Mouse (Mus musculus): Measurements from ENCODE around the gene Rora. TPM values are rescaled to one million over a fixed set of nuclear protein-coding genes. Genes with fewer than 3 reads are reported as not detected.
A peak's percentile ranks its signal among the peaks of the same experiment; 100 is the strongest.

The Rora gene
- polyA plus RNA-seq, 1 experiment from 2014 or later: 4.4 TPM

DNA sequence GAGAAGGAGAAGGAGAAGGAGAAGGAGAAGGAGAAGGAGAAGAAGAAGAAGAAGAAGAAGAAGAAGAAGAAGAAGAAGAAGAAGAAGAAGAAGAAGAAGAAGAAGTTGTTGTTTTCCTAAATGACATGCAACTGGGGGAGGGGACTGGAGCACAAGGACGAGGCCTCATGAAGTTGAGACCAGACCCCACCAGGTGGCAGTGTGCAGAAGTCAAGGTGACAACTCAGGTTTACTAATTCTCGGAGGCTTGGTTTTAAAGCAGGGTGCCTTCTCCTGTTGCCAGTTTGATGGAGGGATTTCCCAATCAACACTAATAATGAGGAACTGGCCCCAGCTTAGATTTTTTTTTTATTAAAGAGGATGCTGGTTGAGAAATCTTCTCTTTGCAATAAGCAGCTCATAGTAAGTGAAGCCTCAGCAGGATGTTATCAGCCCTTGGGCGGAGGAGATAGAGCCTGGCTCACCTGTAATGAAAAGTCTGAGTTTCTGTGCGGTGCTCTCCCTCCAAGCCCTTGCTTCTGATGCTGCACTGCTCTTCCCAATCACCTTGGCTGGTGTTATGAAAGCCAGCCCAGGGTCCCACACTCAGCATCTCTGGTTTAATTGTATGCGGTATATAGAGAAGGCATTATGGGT is 303.5 kb downstream of the Rora start:
- no peak overlapping the region for H3K4me3 ChIP-seq (ENCODE audit: low read depth, low read length)
- H3K4me1 ChIP-seq (replicated peaks; ENCODE audit: control insufficient read depth, insufficient read depth, low read length): no peaks in the 10 kb centered on the region
- no peak overlapping the region for H3K27ac ChIP-seq (ENCODE audit: low read depth)
- ATAC-seq (replicated peaks; ENCODE audit: low FRiP score, low TSS enrichment, low read depth) (no peak), DNase-seq (ENCODE audit: low spot score) (peak; percentile 61)
- no peaks in the 10 kb centered on the region for H3K27me3 ChIP-seq (replicated peaks; ENCODE audit: control insufficient read depth, insufficient read depth, low read length)
- H3K9ac ChIP-seq (ENCODE audit: low read length): no peak overlapping the region
- no peak overlapping the region for H3K4me2 ChIP-seq (ENCODE audit: low read length)
- WGBS: 62% methylated on average over 5 of the region's 5 CpGs
- H3K9me3 ChIP-seq (ENCODE audit: control insufficient read depth, low read length): no peaks in the 10 kb centered on the region
- H3K36me3 ChIP-seq (ENCODE audit: control insufficient read depth, insufficient read depth, low read length): no peaks in the 10 kb centered on the region

DNA sequence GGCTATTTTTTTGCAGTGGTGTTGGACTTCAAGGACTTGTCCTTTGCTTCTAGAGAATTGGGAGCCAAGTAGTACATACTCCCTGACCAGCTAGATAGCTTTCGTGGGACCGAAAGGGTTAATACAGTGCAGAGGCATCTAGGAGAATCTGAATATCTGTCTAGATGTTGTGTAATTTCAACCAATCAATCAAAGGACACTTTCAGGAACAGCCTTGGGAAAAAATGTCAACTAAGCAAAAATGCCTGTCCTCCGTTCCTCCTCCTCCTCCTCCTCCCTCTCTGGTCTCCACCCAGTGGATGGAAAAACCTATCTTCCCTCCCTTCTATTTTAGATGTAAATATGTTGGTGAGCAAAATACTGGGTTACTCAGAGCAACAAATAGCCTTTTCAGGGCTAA is 304.2 kb downstream of the Rora start:
- no peaks in the 10 kb centered on the region for H3K9me3 ChIP-seq (ENCODE audit: control insufficient read depth, low read length)
- H3K36me3 ChIP-seq (ENCODE audit: control insufficient read depth, insufficient read depth, low read length): no peaks in the 10 kb centered on the region
- H3K27me3 ChIP-seq (replicated peaks; ENCODE audit: control insufficient read depth, insufficient read depth, low read length): no peaks in the 10 kb centered on the region
- no peak overlapping the region for H3K9ac ChIP-seq (ENCODE audit: low read length)
- no peak overlapping the region for H3K27ac ChIP-seq (ENCODE audit: low read depth)
- DNase-seq (ENCODE audit: low spot score) (no peak), ATAC-seq (replicated peaks; ENCODE audit: low FRiP score, low TSS enrichment, low read depth) (no peak)
- WGBS: 86% methylated on average over 3 of the region's 3 CpGs
- no peaks in the 10 kb centered on the region for H3K4me1 ChIP-seq (replicated peaks; ENCODE audit: control insufficient read depth, insufficient read depth, low read length)
- no peak overlapping the region for H3K4me2 ChIP-seq (ENCODE audit: low read length)
- H3K4me3 ChIP-seq (ENCODE audit: low read depth, low read length): no peak overlapping the region

DNA sequence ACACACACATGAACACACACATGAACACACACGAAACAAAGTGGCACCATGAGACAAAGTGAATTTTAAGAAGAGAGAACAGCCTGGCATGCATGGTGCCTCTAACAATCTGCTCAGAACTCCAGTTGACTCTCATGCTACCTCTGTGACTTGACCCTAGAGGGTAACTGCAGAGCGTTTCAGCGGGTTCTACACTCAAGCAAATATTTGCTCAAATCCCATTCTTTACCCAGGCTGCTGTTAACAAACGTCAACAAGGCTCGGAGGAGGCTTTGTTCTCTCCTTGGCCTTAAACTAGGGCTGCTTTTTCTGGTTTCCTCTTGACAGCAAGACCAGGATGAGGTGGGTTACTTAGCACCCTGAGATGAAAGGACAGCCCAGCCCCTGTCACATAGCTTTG is 305.3 kb downstream of the Rora start:
- ATAC-seq (replicated peaks; ENCODE audit: low FRiP score, low TSS enrichment, low read depth) (no peak), DNase-seq (ENCODE audit: low spot score) (no peak)
- Histone ChIP-seq H3K4me1 (replicated peaks; ENCODE audit: control insufficient read depth, insufficient read depth, low read length) (no peaks in the 10 kb centered on the region), H3K27ac (ENCODE audit: low read depth) (no peak overlapping the region), H3K9ac (ENCODE audit: low read length) (no peak overlapping the region), H3K27me3 (replicated peaks; ENCODE audit: control insufficient read depth, insufficient read depth, low read length) (no peaks in the 10 kb centered on the region), H3K4me3 (ENCODE audit: low read depth, low read length) (no peak overlapping the region), H3K36me3 (ENCODE audit: control insufficient read depth, insufficient read depth, low read length) (no peaks in the 10 kb centered on the region), H3K9me3 (ENCODE audit: control insufficient read depth, low read length) (no peaks in the 10 kb centered on the region), H3K4me2 (ENCODE audit: low read length) (no peak overlapping the region)
- WGBS: 46% methylated on average over 5 of the region's 5 CpGs

- no peak overlapping the region for H3K4me2 ChIP-seq (ENCODE audit: low read length)
- H3K4me3 ChIP-seq (ENCODE audit: low read depth, low read length): no peak overlapping the region
- no peak overlapping the region for H3K27ac ChIP-seq (ENCODE audit: low read depth)
- H3K9me3 ChIP-seq (ENCODE audit: control insufficient read depth, low read length): no peaks in the 10 kb centered on the region
- no peaks in the 10 kb centered on the region for H3K27me3 ChIP-seq (replicated peaks; ENCODE audit: control insufficient read depth, insufficient read depth, low read length)
- 90% methylated on average over 5 of the region's 5 CpGs for WGBS
- no peaks in the 10 kb centered on the region for H3K36me3 ChIP-seq (ENCODE audit: control insufficient read depth, insufficient read depth, low read length)
- ATAC-seq (replicated peaks; ENCODE audit: low FRiP score, low TSS enrichment, low read depth): no peak
- no peak overlapping the region for H3K9ac ChIP-seq (ENCODE audit: low read length)
- H3K4me1 ChIP-seq (replicated peaks; ENCODE audit: control insufficient read depth, insufficient read depth, low read length): peaks cover 4% of the 10 kb centered on the region; the same call in 1 of the 2 replicates
- no peak for DNase-seq (ENCODE audit: low spot score)
These were observed 310.3 kb downstream of the Rora start for GRCm38 (mm10) chr9:68963898-68964297.

DNA sequence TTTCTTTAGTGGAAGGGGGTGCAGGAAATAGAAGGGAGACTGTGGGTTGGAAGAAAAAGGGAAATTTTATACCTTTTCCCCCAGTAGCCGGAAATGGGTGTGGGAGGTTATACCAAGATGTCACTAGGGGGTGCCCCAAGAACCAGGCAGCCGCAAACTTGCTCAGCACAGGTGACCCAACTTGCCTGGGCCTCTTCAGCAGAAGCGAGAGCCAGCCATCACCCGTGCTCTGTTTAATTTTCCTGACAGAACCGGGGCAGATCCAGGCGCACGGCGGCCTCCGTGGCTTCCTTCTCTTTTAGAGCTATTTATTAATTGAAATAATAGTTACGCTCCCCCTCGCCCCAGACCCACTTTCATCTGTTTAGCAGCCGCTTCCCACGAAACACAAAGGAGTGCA is 313.0 kb downstream of the Rora start:
- 34% methylated on average over 13 of the region's 13 CpGs for WGBS

GRCm38 (mm10) chr9:68970074-68970473 is 316.5 kb downstream of the Rora start:
- no peaks in the 10 kb centered on the region for H3K36me3 ChIP-seq (ENCODE audit: control insufficient read depth, insufficient read depth, low read length)
- no peak for DNase-seq (ENCODE audit: low spot score)
- WGBS: 88% methylated on average over 6 of the region's 6 CpGs
- no peak for ATAC-seq (replicated peaks; ENCODE audit: low FRiP score, low TSS enrichment, low read depth)
- no peak overlapping the region for H3K27ac ChIP-seq (ENCODE audit: low read depth)
- H3K4me2 ChIP-seq (ENCODE audit: low read length): no peak overlapping the region
- no peaks in the 10 kb centered on the region for H3K9me3 ChIP-seq (ENCODE audit: control insufficient read depth, low read length)
- H3K9ac ChIP-seq (ENCODE audit: low read length): no peak overlapping the region
- H3K27me3 ChIP-seq (replicated peaks; ENCODE audit: control insufficient read depth, insufficient read depth, low read length): no peaks in the 10 kb centered on the region
- H3K4me1 ChIP-seq (replicated peaks; ENCODE audit: control insufficient read depth, insufficient read depth, low read length): peaks cover 4% of the 10 kb centered on the region; the same call in 1 of the 2 replicates
- no peak overlapping the region for H3K4me3 ChIP-seq (ENCODE audit: low read depth, low read length)

More for the DNA sequence above, 313.0 kb downstream of the Rora start:
- H3K4me3 ChIP-seq (ENCODE audit: low read depth, low read length): no peak overlapping the region
- H3K9me3 ChIP-seq (ENCODE audit: control insufficient read depth, low read length): no peaks in the 10 kb centered on the region
- H3K27ac ChIP-seq (ENCODE audit: low read depth): no peak overlapping the region
- H3K9ac ChIP-seq (ENCODE audit: low read length): no peak overlapping the region
- no peak overlapping the region for H3K4me2 ChIP-seq (ENCODE audit: low read length)
- no peak for DNase-seq (ENCODE audit: low spot score)
- H3K27me3 ChIP-seq (replicated peaks; ENCODE audit: control insufficient read depth, insufficient read depth, low read length): no peaks in the 10 kb centered on the region
- no peaks in the 10 kb centered on the region for H3K36me3 ChIP-seq (ENCODE audit: control insufficient read depth, insufficient read depth, low read length)
- ATAC-seq (replicated peaks; ENCODE audit: low FRiP score, low TSS enrichment, low read depth): no peak
- H3K4me1 ChIP-seq (replicated peaks; ENCODE audit: control insufficient read depth, insufficient read depth, low read length): peaks cover 4% of the 10 kb centered on the region; the same call in 1 of the 2 replicates

GRCm38 (mm10) chr9:68972277-68972676 is 318.7 kb downstream of the Rora start:
- Histone ChIP-seq H3K9ac (ENCODE audit: low read length) (no peak overlapping the region), H3K4me3 (ENCODE audit: low read depth, low read length) (no peak overlapping the region), H3K27me3 (replicated peaks; ENCODE audit: control insufficient read depth, insufficient read depth, low read length) (no peaks in the 10 kb centered on the region), H3K27ac (ENCODE audit: low read depth) (no peak overlapping the region), H3K4me1 (replicated peaks; ENCODE audit: control insufficient read depth, insufficient read depth, low read length) (no peaks in the 10 kb centered on the region), H3K36me3 (ENCODE audit: control insufficient read depth, insufficient read depth, low read length) (no peaks in the 10 kb centered on the region), H3K4me2 (ENCODE audit: low read length) (no peak overlapping the region), H3K9me3 (ENCODE audit: control insufficient read depth, low read length) (no peaks in the 10 kb centered on the region)
- 56% methylated on average over 7 of the region's 7 CpGs for WGBS
- DNase-seq (ENCODE audit: low spot score) (no peak), ATAC-seq (replicated peaks; ENCODE audit: low FRiP score, low TSS enrichment, low read depth) (no peak)

GRCm38 (mm10) chr9:68974517-68974916 is 320.9 kb downstream of the Rora start:
- Histone ChIP-seq H3K27me3 (replicated peaks; ENCODE audit: control insufficient read depth, insufficient read depth, low read length) (no peaks in the 10 kb centered on the region), H3K4me2 (ENCODE audit: low read length) (no peak overlapping the region), H3K36me3 (ENCODE audit: control insufficient read depth, insufficient read depth, low read length) (no peaks in the 10 kb centered on the region), H3K4me1 (replicated peaks; ENCODE audit: control insufficient read depth, insufficient read depth, low read length) (no peaks in the 10 kb centered on the region), H3K9me3 (ENCODE audit: control insufficient read depth, low read length) (no peaks in the 10 kb centered on the region), H3K4me3 (ENCODE audit: low read depth, low read length) (no peak overlapping the region), H3K9ac (ENCODE audit: low read length) (no peak overlapping the region), H3K27ac (ENCODE audit: low read depth) (no peak overlapping the region)
- DNase-seq (ENCODE audit: low spot score) (no peak), ATAC-seq (replicated peaks; ENCODE audit: low FRiP score, low TSS enrichment, low read depth) (no peak)
- 74% methylated on average over 2 of the region's 2 CpGs for WGBS

GRCm38 (mm10) chr9:68976136-68976535 is 322.6 kb downstream of the Rora start:
- WGBS: 76% methylated on average over 5 of the region's 5 CpGs
- Histone ChIP-seq H3K4me3 (ENCODE audit: low read depth, low read length) (no peak overlapping the region), H3K9ac (ENCODE audit: low read length) (no peak overlapping the region), H3K27me3 (replicated peaks; ENCODE audit: control insufficient read depth, insufficient read depth, low read length) (no peaks in the 10 kb centered on the region), H3K27ac (ENCODE audit: low read depth) (no peak overlapping the region), H3K36me3 (ENCODE audit: control insufficient read depth, insufficient read depth, low read length) (no peaks in the 10 kb centered on the region), H3K4me1 (replicated peaks; ENCODE audit: control insufficient read depth, insufficient read depth, low read length) (no peaks in the 10 kb centered on the region), H3K4me2 (ENCODE audit: low read length) (no peak overlapping the region), H3K9me3 (ENCODE audit: control insufficient read depth, low read length) (no peaks in the 10 kb centered on the region)
- no peak for ATAC-seq (replicated peaks; ENCODE audit: low FRiP score, low TSS enrichment, low read depth)
- no peak for DNase-seq (ENCODE audit: low spot score)

All from intestine, embryonic 14.5 days (tissue).